Mouse (Mus musculus): ENCODE data around the gene Gm42372.

The Gm42372 gene

DNA sequence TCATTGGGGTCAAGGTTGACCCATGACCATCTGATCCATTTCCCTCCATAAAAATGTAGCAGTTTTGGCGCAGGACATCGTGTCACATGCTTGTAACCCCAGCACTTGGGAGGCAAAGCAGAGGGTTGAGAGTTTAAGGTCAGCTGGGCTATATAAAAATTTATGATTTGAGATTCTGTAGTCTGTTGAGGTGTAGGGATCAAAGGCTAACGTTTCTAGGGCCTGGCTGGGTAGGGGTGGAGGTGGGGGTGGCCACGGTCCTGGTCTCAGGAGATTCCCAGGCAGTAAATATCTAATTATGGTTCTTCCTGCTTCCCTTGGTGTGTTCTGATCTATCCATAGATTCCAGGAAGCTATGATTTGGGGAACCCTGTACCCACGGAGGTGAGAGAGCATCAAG, 21.2 kb upstream of the Gm42372 start:
- DNase-seq (ENCODE audit: low spot score), result no peak

DNA sequence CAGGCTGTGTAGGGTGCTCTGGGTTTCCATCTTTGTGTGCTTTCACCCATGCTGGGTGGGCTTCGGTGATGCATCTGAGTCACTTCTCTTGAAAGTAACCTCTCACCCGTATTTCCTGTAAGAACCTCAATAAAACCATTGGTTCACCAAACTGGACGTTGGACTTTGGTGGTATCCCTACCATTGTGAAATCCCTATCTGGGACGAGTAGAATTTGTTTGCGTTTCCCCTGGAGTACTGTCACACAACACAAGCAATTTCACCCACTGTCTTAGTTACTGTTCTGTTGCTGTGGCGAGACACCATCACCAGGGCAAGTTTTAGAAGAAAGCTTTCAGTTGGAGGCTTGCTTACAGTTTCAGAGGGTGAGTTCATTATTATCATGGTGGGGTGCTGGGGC, 14.5 kb upstream of the Gm42372 start:
- no peak for DNase-seq (ENCODE audit: low spot score)

DNA sequence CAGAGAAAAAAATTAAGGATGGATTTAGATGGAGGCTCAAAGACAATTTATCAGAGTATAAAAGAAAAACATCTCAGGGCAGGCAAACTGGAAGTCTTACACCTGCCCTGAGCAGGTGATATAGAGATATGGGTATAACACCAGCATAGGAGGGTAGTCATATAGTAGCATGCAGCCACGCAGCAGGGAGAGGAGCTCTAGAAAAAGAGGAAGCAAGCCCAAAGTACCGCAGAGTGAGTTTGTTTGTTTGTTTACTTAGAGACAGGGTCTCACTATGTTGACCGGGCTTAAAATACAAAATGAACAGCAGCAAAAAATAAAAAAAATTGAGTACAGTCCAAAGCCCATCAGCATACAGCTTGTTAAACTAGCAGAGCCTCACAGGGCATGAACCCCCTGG, 11.7 kb upstream of the Gm42372 start:
- no peak for DNase-seq (ENCODE audit: low spot score)

DNA sequence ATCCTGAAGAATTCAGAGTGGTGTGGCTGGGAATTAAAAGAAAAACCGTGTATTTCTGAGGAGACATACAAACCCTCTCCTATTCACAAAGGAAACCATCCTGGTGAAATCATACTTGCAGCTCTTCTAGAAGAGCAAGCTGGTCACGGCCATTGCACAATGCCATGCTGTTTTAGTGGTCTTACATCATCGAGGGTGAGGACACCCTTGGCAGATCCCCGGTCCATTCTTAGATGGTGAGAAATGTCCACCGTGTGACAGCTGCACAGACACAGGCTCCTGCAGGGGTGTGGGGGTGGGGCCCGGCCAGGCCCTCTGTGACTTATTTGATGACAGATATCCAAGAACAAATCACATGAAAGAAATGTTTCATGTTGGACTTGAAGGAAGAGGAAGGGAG, 8.9 kb upstream of the Gm42372 start:
- DNase-seq (ENCODE audit: low spot score), result no peak

DNA sequence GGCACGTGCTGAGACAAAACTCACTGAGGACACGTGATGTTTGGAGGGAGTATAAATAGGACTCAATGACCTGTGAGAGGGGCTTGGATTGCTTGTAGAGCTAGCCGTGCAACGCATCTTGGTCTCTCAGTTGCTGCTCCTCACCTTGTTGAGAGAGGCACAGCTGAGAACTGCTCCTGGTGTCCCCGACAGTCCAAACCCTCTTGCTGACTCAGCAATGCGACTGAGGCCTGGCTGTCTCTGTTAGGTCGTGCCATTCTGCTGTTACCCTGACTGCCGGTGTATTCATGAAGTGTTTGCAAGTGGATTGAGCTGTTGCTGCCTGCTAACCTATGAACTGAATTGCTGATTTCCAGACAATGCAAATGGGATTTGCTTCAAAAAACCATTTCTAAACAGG, 6.6 kb upstream of the Gm42372 start:
- no peak for DNase-seq (ENCODE audit: low spot score)

DNA sequence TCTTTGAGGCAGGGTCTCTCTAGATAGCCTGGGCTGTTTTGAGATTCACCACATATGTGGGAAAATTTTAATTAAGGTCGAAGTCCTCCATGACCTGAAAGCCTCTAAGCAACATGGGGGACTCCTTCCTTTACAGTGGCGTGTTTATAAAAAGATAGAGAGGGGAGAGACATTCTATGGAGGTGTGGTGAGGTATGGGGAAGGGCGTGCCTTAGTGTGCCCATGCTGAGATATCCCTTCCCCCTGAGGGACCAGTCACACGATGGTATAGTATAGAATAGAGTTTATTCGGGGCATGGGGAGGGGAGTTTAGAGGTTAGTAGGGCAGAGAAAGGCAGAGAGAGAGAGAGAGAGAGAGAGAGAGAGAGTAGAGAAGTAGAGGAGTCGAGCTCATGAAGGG, 4.7 kb upstream of the Gm42372 start:
- DNase-seq (ENCODE audit: low spot score), result no peak

DNA sequence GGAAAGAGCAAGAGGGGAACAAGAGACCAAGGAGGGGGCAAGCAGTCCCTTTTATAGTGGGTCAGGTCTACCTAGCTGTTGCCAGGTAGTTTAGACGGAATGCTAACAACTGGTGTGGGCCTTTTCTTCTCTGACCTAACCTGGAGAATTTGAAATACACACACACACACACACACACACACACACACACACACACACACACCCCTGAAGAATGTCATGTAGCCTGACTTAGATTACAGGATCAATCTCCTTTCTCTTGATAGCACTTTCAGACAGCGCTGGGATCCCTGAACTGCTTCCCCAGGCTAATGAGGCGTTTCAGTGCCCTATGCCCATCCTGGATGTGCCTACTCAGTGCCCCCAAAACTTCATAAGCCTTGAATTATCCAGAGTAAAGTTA, 4.3 kb upstream of the Gm42372 start:
- no peak for DNase-seq (ENCODE audit: low spot score)

DNA sequence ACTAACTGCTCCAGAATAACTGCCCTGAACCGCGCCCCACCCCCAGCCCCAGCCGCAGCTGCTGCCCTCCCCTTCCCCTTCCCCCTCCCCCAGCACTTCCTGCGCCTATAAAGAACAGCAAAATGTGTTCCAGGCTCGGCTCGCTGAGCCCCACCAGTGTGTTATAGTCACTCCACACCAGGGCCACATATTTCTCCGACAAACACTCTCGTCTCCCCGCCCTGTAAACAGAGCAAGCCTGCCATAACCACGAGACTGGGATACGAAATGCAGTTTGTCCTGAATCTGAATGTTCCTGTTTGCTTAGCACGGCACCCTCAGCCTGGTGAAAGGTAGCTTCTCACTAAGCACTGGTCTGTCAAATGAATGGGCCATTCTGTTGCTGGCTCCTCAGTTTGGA, 2.5 kb upstream of the Gm42372 start:
- peak; percentile 48 for DNase-seq (ENCODE audit: low spot score)

DNA sequence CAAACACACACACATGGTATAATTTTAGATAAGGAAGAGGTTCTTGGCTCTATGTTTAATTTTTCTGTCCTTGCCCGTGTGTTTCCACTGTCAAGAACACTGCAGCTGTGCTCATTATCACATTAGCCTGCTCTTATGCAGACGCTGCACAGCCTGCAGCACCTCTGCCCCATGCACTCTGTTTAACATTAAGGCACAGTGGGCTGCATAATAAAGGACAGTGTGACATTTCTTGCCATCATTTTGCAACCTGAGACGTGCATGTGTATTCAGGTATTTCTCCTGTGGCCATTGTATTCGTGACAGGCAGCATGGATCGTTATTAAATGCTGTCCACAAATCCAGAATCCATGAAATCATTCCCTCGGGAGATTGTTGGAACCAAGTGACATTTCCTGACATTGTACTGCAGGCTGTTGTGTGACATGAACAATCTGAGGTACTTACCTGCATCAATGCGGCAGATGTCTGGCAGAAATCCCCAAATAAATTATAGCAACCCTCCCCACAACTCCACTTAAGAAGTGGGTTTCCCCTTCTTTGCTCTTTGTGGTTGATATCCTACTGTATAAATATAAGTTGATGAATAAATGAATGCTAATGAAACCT, 4.8 kb downstream of the Gm42372 start:
- DNase-seq (ENCODE audit: low spot score), result no peak

DNA sequence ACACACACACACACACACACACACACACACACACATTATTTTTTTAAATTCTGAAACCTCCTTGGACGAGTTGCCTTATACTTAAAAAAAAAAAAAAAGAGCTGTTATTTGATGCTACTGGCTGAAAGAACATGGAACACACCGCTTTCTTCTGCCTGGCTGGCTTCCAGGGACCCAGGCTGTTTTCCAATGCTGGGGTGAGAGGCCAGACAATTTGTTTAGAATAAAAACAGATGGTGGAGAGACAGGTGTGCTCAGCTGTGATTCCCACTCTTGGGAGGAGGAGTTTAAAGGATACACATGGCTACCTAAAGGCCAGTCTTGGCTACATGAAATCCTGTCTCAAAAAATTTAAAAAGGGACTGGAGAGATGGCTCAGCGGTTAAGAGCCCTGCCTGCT, 5.5 kb downstream of the Gm42372 start:
- DNase-seq (ENCODE audit: low spot score), result no peak

DNA sequence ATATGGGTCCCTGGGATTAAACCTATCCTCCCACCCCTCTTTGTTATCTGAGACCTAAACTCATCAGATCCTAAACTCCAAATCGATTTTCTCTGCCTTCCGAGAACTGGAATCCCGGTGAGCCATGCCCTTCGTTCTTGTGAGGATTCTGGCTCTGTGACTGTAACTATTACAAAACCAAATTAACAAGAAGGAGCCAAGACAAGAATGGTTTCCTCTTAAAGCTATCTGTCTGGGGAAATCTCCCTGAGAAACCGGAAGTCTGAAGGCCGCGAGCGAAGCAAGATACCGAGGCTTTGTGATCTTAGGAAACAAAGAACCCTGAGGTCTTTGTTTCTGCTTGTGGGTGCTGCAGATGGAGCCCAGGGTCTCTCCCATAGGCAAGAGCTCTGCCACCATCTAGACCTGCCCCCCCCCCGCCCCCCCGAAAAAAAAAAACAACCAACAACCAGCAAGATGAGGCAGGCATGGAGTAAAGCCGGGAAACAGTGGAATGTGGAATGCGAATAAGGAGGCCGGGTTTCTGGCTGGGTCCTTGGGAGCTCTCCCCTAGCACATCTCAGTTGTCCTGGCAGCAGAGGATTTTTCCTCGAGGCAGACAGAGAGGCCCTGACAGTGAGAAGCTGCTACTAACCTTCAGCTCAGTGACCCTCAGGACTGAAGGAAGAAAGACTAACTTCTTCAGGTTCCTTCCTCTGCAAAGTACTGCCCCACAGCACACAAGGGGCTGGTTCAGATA, 7.3 kb downstream of the Gm42372 start:
- DNase-seq (ENCODE audit: low spot score), result peak; percentile 36

DNA sequence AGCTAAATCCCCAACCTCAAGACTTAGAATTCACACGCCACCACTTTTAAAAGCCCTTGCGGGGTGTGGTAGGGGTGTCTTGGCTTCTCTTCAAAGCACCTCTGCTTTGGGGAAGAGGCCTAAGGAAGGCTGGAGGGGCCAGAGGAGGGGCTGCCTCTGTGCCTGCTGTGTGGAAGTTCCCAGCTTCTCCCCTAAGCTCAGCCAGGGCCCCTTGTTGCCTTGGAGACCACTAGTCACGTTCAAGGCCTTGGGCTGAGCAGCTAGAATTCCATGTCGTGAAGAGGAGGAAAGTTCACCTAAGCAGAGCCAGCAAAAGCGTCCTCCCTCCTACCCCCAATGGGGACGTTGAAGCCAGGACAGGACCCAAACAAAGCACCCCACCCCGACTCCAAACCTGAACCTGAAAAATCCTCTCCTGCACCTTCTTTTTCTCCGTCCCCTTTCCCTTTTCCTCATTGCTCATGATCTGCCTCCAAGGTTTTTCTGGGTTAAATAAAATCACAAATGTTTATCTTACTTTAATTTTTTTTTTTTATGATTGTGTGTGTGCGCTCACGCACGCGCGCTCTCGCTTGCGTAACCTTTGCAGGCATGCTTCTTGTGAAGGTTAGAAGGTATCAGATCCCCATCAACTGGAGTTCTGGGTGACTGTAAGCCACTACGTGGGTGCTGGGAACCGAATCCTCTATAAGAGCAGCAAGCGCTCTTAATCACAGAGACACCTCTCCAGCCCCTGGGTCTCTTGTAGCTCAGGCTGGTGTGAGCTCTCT, 9.0 kb downstream of the Gm42372 start:
- no peak for DNase-seq (ENCODE audit: low spot score)

DNA sequence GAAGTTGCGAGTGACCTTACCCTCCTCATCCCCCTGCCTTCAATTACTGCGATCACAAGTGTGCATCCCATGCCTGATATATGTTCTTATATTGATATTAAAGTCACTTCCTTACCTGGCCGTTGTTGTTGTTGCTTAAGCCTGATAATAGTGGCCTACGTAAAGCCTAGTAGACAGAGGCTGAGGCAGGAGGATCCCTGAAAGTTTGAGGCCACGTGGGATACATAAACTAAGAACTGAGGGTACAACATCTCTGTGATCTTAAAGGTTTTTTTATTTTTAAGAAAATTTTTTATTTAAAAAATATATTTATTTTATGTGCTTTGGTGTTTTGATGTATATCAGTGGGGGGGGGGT, 9.5 kb downstream of the Gm42372 start, which contains the start of gene Ccdc8:
Gene Ccdc8 (plus strand): TSS at position 258 of the 357 bp plus-strand sequence.
- no peak for DNase-seq (ENCODE audit: low spot score)

DNA sequence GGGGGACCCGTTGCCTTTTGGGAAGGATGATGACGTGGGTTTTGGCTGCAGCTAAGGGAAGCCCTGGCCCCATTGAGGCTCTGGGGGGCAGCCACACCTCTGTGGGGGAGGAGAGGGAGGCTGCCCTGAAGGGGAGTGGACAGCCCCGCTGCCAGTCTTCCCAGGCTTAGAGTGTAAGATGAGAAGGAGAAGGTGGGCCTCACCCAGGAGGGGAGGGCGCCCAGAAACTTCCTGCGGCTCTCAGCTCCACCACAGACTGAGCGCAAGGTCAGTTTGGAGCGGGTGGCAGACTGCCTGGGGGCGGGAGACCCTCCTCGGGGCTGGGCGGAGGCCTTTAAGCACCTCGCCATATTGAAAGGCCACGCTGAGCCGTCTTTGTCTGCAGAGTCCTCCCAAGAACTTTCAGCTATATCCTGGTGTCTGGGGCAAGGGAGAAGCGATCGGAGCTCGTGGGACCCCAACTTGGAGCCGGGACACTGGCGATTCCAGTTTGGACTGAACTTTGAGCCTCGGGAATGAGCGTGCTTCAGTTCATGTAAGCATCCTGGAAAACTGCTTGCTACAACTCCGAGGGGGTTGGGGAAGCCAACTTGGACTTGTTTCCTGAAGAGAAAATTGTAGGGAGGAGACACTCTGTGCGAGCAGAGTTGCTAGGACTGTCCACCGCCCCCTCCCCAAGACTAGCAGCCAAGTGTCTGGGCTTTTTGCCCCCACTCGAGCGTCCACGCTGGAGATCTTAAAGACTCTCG, 10.9 kb downstream of the Gm42372 start:
- no peak for DNase-seq (ENCODE audit: low spot score)

DNA sequence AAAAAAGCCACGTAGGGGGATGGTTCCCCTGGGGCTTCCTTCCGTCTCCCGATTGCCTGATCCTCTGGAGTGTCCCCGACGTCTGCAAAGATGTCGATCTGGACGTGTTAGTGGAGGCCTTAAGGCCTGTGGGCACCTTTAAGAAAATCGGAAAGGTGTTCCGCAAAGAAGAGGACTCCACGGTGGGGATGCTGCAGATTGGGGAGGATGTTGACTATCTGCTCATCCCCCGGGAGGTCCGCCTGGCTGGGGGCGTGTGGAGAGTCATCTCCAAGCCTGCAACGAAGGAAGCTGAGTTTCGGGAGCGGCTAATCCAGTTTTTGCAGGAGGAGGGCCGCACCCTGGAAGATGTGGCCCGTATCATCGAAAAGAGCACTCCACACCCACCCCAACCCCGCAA, 11.5 kb downstream of the Gm42372 start:
- DNase-seq (ENCODE audit: low spot score), result no peak

DNA sequence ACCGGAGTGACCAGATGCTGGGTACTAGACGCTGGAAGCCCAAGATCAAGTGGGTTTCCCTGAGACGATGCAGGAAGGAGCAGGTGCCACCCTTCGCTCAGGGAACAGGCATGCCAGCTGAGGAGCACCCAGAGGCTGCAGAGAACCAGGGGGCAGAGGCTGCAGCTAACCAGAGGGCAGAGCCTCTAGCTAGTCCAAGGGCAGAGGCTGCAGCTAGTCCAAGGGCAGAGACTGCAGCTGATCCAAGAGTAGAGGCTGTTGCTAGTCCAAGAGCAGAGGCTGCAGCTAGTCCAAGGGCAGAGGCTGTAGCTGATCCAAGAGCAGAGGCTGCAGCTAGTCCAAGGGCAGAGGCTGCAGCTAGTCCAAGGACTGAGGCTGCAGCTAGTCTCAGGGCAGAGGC, 12.5 kb downstream of the Gm42372 start:
- DNase-seq (ENCODE audit: low spot score), result no peak

DNA sequence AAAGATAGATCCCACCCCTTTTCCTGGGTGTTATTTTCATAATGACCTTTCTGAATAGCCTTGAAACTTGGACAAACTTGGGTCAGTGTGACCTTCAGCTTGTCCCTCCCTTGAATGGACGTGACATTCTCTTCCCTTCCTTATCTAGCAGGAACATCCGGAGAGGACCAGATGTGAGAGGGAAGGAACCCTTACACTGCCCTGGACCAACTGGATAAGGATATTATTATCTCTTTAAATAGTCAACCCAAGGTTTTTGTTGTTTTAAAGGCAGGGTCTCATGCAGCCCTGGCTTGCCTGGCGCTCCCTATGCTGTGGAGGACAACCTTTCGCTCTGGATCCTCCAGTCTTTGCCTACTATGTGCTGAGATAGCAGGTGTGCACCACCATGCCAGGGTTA, 16.3 kb downstream of the Gm42372 start:
- no peak for DNase-seq (ENCODE audit: low spot score)

DNA sequence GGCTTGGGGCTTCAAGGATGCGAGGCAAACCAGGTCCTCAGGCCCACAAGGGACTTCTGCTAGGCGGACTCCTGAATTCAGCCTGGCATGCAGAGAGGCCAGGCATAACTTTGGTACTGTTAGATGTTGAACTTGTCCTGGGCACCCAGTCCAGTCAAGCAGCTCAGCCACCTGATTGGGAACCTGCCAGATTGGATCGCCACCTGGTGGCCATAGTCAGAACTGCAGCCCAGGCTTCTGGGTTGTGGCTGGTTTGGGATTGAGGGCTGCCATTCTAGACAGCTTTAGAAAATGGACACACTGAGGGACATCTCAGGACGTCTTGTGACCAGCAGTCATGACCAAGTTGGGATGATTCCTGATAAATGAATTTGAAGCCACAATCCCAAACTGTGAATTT, 16.8 kb downstream of the Gm42372 start:
- peak; percentile 75 for DNase-seq (ENCODE audit: low spot score)

DNA sequence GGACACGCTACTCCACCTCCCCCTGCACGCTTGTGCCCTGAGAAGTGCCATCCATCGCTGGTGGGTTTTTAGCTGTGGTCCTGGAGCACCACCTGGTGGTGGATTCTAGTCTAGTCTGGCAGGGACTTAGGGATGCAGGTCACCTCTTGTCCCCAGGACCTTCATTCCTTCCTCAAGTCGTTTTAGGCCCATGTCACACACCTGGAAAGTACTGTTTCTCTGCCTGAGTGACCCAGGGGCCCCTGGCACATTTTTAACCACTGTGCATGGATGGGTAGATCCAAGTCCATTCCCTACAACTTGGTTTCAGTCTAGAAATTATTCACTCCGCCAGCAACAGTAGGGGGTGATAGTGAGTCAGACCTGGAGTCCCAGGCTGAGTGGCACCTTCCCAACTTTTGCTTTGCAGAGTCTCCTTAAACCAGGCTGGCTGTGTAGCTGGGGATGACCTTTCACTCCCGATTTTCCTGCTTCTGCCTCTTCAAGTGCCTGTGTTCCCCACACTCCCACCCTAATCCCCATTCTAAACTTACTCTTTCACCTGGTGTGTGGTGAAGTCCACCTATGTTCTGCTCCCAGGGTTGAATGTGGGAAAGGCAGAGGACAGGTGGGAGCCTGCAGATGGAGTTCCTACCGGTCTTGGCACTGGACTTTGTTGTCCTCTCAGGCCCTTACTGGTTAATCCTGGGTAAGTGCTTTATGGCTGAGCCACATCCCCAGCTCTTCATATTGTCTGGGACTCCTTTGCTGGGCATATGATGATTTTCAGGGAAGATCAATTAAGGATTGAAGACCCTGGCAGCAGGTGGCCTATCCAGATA, 19.7 kb downstream of the Gm42372 start:
- peak; percentile 74 for DNase-seq (ENCODE audit: low spot score)

DNA sequence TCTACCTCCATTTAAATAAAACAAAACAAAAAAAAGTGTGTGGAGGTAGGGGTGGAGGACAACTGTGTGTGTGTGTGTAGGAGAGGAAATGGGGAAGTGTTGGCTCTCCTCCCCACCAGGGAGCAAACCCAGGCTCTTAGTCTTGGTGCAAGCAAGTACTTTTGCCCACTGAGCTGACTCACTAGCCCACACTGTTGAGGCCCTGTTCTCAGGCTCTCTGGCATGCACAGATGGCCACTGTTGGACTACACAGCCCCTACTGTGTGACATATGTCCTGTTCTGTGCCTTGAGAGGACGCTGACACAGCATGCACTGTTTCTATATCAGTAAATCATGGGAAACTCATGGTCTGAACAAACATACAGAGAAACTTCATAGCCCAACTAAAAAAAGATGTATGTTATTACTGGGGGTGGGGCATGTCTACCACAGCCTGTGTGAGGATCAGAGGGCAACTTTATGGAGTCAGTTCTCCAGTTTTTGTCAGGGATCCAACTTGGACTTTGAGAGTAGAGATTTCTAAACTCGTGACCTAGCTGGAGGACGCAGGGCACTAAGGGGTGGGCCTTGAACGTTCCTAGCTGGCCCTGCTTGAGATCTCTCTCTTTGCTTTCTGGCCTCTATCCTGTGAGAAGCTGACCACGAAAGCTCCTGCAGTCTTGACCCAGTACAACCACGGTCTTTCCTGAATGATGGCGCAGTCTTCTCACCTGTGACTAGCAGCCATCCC, 20.5 kb downstream of the Gm42372 start:
- DNase-seq (ENCODE audit: low spot score), result no peak

DNA sequence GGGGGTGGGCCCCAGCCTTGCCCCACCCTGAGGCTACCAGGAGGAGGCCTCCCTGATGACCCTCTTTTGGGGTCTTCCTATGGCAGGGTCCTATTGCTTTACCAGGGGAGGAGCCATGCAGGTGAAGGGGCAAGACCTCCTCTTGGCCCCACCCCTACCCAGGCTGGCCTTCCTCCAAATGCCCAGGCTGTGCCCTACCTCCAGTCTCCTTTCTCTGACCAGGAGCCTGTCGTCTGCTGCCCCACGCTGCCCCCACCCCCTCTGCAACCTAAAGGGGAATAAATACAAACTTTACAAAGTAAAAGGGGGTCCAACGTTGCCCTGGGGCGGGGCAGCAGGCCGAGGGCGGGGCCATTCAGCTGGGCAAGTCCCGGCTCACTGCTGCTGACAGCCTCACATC, 21.8 kb downstream of the Gm42372 start:
- DNase-seq (ENCODE audit: low spot score), result no peak

All from T-cell, adult 2 months (primary cell).